Mouse (Mus musculus) intestine, embryonic 15.5 days (tissue): ENCODE data around the gene St6galnac5. TPM values are rescaled to one million over a fixed set of nuclear protein-coding genes. Genes with fewer than 3 reads are reported as not detected.

Source experiments
- ATAC-seq: fragments of 200-750 bp; cut with Nextera tagmentation; 2 replicates; pipeline ENCODE4 v1.8.0; 2017; ENCODE audit warnings: moderate TSS enrichment, moderate library complexity
- H3K27ac ChIP-seq: fragments of 300-500 bp; sonication (generic); 2 replicates; pipeline ENCODE4 v1.5.1; 2015; ENCODE audit warnings: mild to moderate bottlenecking, inconsistent platforms
- H3K27me3 ChIP-seq: fragments of 300-500 bp; sonication (generic); replicated peaks from 2 replicates; pipeline ENCODE4 v1.6.1; 2015; ENCODE audit warnings: inconsistent platforms
- H3K36me3 ChIP-seq: fragments of 300-500 bp; sonication (generic); 2 replicates; pipeline ENCODE4 v1.6.1; 2015; ENCODE audit warnings: inconsistent platforms
- H3K4me1 ChIP-seq: fragments of 300-500 bp; sonication (generic); replicated peaks from 2 replicates; pipeline ENCODE4 v1.6.1; 2015; ENCODE audit warnings: inconsistent platforms
- H3K4me2 ChIP-seq: fragments of 300-500 bp; sonication (generic); replicated peaks from 2 replicates; pipeline ENCODE4 v1.6.1; 2015; ENCODE audit warnings: mild to moderate bottlenecking, inconsistent platforms
- H3K4me3 ChIP-seq: fragments of 300-500 bp; sonication (generic); replicated peaks from 2 replicates; pipeline ENCODE4 v1.5.1; 2015; ENCODE audit warnings: inconsistent platforms
- H3K9ac ChIP-seq: fragments of 300-500 bp; sonication (generic); 2 replicates; pipeline ENCODE4 v1.6.1; 2015; ENCODE audit warnings: inconsistent platforms
- H3K9me3 ChIP-seq: fragments of 300-500 bp; sonication (generic); 2 replicates; pipeline ENCODE4 v1.6.1; 2016; ENCODE audit warnings: inconsistent platforms
- WGBS: fragments of 180-500 bp; shearing (Covaris S2); methylation state at CpG from one replicate; pipeline ENCODE4 v1.1.7; 2015; 5-methylcytosine and 5-hydroxymethylcytosine counted together
- polyA plus RNA-seq: library from polyadenylated mRNA; unstranded; fragments of >200 nt; fragmentation: Nextera tagmentation; extraction: Ambion mirVana; gene quantifications from 2 replicates; pipeline ENCODE4 v1.2.1, GENCODE M21; 2015

St6galnac5 gene
- polyA plus RNA-seq, 1 experiment from 2014 or later, result 0.40 TPM

- no peak overlapping the region for H3K4me3 ChIP-seq
- ATAC-seq, result 0 out of 2 replicates have a peak, but pooled peaks have one; percentile 56
- 51% methylated on average over 11 of the region's 11 CpGs for WGBS
- no peaks in the 10 kb centered on the region for H3K9me3 ChIP-seq
- no peak overlapping the region for H3K9ac ChIP-seq
- H3K27ac ChIP-seq, result no peak overlapping the region
- H3K4me1 ChIP-seq, result peaks cover 14% of the 10 kb centered on the region
- H3K4me2 ChIP-seq, result no peak overlapping the region
- no peaks in the 10 kb centered on the region for H3K36me3 ChIP-seq
- H3K27me3 ChIP-seq, result peaks cover 27% of the 10 kb centered on the region
These were observed 2.5 kb downstream of the St6galnac5 start for GRCm38 (mm10) chr3:152979481-152980092.

GRCm38 (mm10) chr3:152971373-152971772 lies 10.7 kb downstream of the St6galnac5 start:
- no peak overlapping the region for H3K4me2 ChIP-seq
- no peak overlapping the region for H3K27ac ChIP-seq
- WGBS, result 81% methylated on average over 4 of the region's 4 CpGs
- H3K4me3 ChIP-seq, result no peak overlapping the region
- no peaks in the 10 kb centered on the region for H3K9me3 ChIP-seq
- no peaks in the 10 kb centered on the region for H3K27me3 ChIP-seq
- H3K36me3 ChIP-seq, result no peaks in the 10 kb centered on the region
- H3K9ac ChIP-seq, result no peak overlapping the region
- H3K4me1 ChIP-seq, result no peaks in the 10 kb centered on the region
- no peak for ATAC-seq

GRCm38 (mm10) chr3:152969774-152970347 lies 12.2 kb downstream of the St6galnac5 start:
- no peaks in the 10 kb centered on the region for H3K36me3 ChIP-seq
- no peak overlapping the region for H3K4me2 ChIP-seq
- H3K4me1 ChIP-seq, result no peaks in the 10 kb centered on the region
- WGBS, result 65% methylated on average over 16 of the region's 16 CpGs
- H3K4me3 ChIP-seq, result no peak overlapping the region
- no peak for ATAC-seq
- H3K9me3 ChIP-seq, result no peaks in the 10 kb centered on the region
- no peak overlapping the region for H3K27ac ChIP-seq
- H3K27me3 ChIP-seq, result no peaks in the 10 kb centered on the region
- no peak overlapping the region for H3K9ac ChIP-seq

GRCm38 (mm10) chr3:152961855-152962376 lies 20.1 kb downstream of the St6galnac5 start:
- Histone ChIP-seq H3K4me2 (no peak overlapping the region), H3K4me3 (no peak overlapping the region), H3K27ac (no peak overlapping the region), H3K9ac (no peak overlapping the region), H3K27me3 (no peaks in the 10 kb centered on the region), H3K36me3 (no peaks in the 10 kb centered on the region), H3K4me1 (no peaks in the 10 kb centered on the region), H3K9me3 (no peaks in the 10 kb centered on the region)
- WGBS, result 60% methylated on average over 10 of the region's 10 CpGs
- no peak for ATAC-seq

- H3K9ac ChIP-seq, result no peak overlapping the region
- H3K4me1 ChIP-seq, result no peaks in the 10 kb centered on the region
- no peaks in the 10 kb centered on the region for H3K36me3 ChIP-seq
- H3K4me2 ChIP-seq, result no peak overlapping the region
- 65% methylated on average over 11 of the region's 11 CpGs for WGBS
- no peak for ATAC-seq
- no peaks in the 10 kb centered on the region for H3K9me3 ChIP-seq
- H3K27ac ChIP-seq, result no peak overlapping the region
- no peak overlapping the region for H3K4me3 ChIP-seq
- H3K27me3 ChIP-seq, result no peaks in the 10 kb centered on the region
These were observed 23.5 kb downstream of the St6galnac5 start for GRCm38 (mm10) chr3:152958358-152959150.

- 81% methylated on average over 4 of the region's 4 CpGs for WGBS
- Histone ChIP-seq H3K4me1 (no peaks in the 10 kb centered on the region), H3K4me2 (no peak overlapping the region), H3K9me3 (no peaks in the 10 kb centered on the region), H3K4me3 (no peak overlapping the region), H3K27ac (no peak overlapping the region), H3K9ac (no peak overlapping the region), H3K27me3 (no peaks in the 10 kb centered on the region), H3K36me3 (no peaks in the 10 kb centered on the region)
- no peak for ATAC-seq
These were observed 25.3 kb downstream of the St6galnac5 start for GRCm38 (mm10) chr3:152956771-152957170.

- H3K36me3 ChIP-seq, result no peaks in the 10 kb centered on the region
- 71% methylated on average over 5 of the region's 5 CpGs for WGBS
These were observed 26.0 kb downstream of the St6galnac5 start for GRCm38 (mm10) chr3:152956038-152956437.

GRCm38 (mm10) chr3:152951634-152952545 lies 30.2 kb downstream of the St6galnac5 start:
- H3K36me3 ChIP-seq, result no peaks in the 10 kb centered on the region
- H3K4me2 ChIP-seq, result no peak overlapping the region
- H3K27ac ChIP-seq, result no peak overlapping the region
- no peak overlapping the region for H3K9ac ChIP-seq
- no peaks in the 10 kb centered on the region for H3K4me1 ChIP-seq
- no peaks in the 10 kb centered on the region for H3K9me3 ChIP-seq
- ATAC-seq, result no peak
- no peaks in the 10 kb centered on the region for H3K27me3 ChIP-seq
- 64% methylated on average over 11 of the region's 11 CpGs for WGBS
- no peak overlapping the region for H3K4me3 ChIP-seq

More at GRCm38 (mm10) chr3:152956038-152956437, 26.0 kb downstream of the St6galnac5 start:
- no peak overlapping the region for H3K9ac ChIP-seq
- no peak overlapping the region for H3K27ac ChIP-seq
- H3K27me3 ChIP-seq, result no peaks in the 10 kb centered on the region
- H3K9me3 ChIP-seq, result no peaks in the 10 kb centered on the region
- no peak overlapping the region for H3K4me3 ChIP-seq
- ATAC-seq, result no peak
- no peak overlapping the region for H3K4me2 ChIP-seq
- H3K4me1 ChIP-seq, result no peaks in the 10 kb centered on the region

GRCm38 (mm10) chr3:152950914-152951313 lies 31.1 kb downstream of the St6galnac5 start:
- no peaks in the 10 kb centered on the region for H3K27me3 ChIP-seq
- 93% methylated on average over 9 of the region's 9 CpGs for WGBS
- no peaks in the 10 kb centered on the region for H3K4me1 ChIP-seq
- H3K27ac ChIP-seq, result no peak overlapping the region
- H3K9me3 ChIP-seq, result no peaks in the 10 kb centered on the region
- H3K9ac ChIP-seq, result no peak overlapping the region
- ATAC-seq, result no peak
- no peaks in the 10 kb centered on the region for H3K36me3 ChIP-seq
- no peak overlapping the region for H3K4me3 ChIP-seq
- H3K4me2 ChIP-seq, result no peak overlapping the region

- H3K27ac ChIP-seq, result no peak overlapping the region
- H3K9me3 ChIP-seq, result no peaks in the 10 kb centered on the region
- no peak overlapping the region for H3K4me3 ChIP-seq
- no peaks in the 10 kb centered on the region for H3K4me1 ChIP-seq
- no peaks in the 10 kb centered on the region for H3K36me3 ChIP-seq
- H3K27me3 ChIP-seq, result no peaks in the 10 kb centered on the region
- no peak for ATAC-seq
- H3K9ac ChIP-seq, result no peak overlapping the region
- no peak overlapping the region for H3K4me2 ChIP-seq
- 88% methylated on average over 5 of the region's 5 CpGs for WGBS
These were observed 31.7 kb downstream of the St6galnac5 start for GRCm38 (mm10) chr3:152950299-152950698.

GRCm38 (mm10) chr3:152949233-152949777 lies 32.7 kb downstream of the St6galnac5 start:
- Histone ChIP-seq H3K36me3 (no peaks in the 10 kb centered on the region), H3K9me3 (no peaks in the 10 kb centered on the region), H3K4me1 (no peaks in the 10 kb centered on the region), H3K4me3 (no peak overlapping the region), H3K4me2 (no peak overlapping the region), H3K27me3 (no peaks in the 10 kb centered on the region), H3K27ac (no peak overlapping the region), H3K9ac (no peak overlapping the region)
- no peak; the same call in 1 of the 2 replicates for ATAC-seq
- 86% methylated on average over 15 of the region's 15 CpGs for WGBS
